Mouse (Mus musculus) ES-Bruce4 (cell line): ENCODE results near the gene Sgms2. TPM values are rescaled to one million over a fixed set of nuclear protein-coding genes. Genes with fewer than 3 reads are reported as not detected.

Experiments used
- H3K27ac ChIP-seq: 2 replicates; pipeline ENCODE4 v1.5.1; 2012; ENCODE audit warnings: low read length, inconsistent platforms; ENCODE audit not compliant: insufficient read depth
- H3K27me3 ChIP-seq: 2 replicates; pipeline ENCODE4 v1.6.1; 2012; ENCODE audit warnings: mild to moderate bottlenecking, low read length, inconsistent platforms; ENCODE audit not compliant: control insufficient read depth, poor library complexity, insufficient read depth, severe bottlenecking
- H3K36me3 ChIP-seq: 2 replicates; pipeline ENCODE4 v1.6.1; 2012; ENCODE audit warnings: inconsistent platforms, mild to moderate bottlenecking, low read length, moderate library complexity; ENCODE audit not compliant: control insufficient read depth, poor library complexity, insufficient read depth, severe bottlenecking
- H3K4me1 ChIP-seq: one replicate; pipeline ENCODE4 v1.8.1; 2011; ENCODE audit warnings: low read length; ENCODE audit not compliant: control insufficient read depth, insufficient read depth
- H3K4me3 ChIP-seq: 2 replicates; pipeline ENCODE4 v1.5.1; 2011; ENCODE audit warnings: low read depth, mild to moderate bottlenecking, low read length
- H3K9ac ChIP-seq: 2 replicates; pipeline ENCODE4 v1.6.1; 2012; ENCODE audit warnings: low read depth, mild to moderate bottlenecking, inconsistent platforms; ENCODE audit not compliant: poor library complexity, severe bottlenecking
- H3K9me3 ChIP-seq: replicated peaks from 2 replicates; pipeline ENCODE4 v1.6.1; 2012; ENCODE audit warnings: mild to moderate bottlenecking, low read length, inconsistent platforms; ENCODE audit not compliant: control insufficient read depth, poor library complexity, insufficient read depth, severe bottlenecking
- CTCF ChIP-seq: IDR thresholded peaks from one replicate; pipeline ENCODE4 v1.8.1; 2011; ENCODE audit warnings: low read depth, low read length
- EP300 ChIP-seq: IDR thresholded peaks from 2 replicates; pipeline ENCODE4 v1.6.1; 2011; ENCODE audit warnings: low read depth, low read length; ENCODE audit not compliant: insufficient read depth
- POLR2A ChIP-seq: IDR thresholded peaks from one replicate; pipeline ENCODE4 v1.8.1; 2011; ENCODE audit warnings: low read length; ENCODE audit not compliant: insufficient read depth
- polyA plus RNA-seq: library from polyadenylated mRNA; stranded (reverse); fragments of >200 nt; gene quantifications from 2 replicates; pipeline ENCODE4 v1.2.4, GENCODE M21; 2011; ENCODE audit warnings: low read depth; ENCODE audit not compliant: missing spikeins, insufficient read depth, insufficient read length

The Sgms2 gene
- polyA plus RNA-seq, 1 experiment = 2.2 TPM

GRCm38 (mm10) chr3:131372996-131373395 is 118.2 kb downstream of the Sgms2 start:
- Histone ChIP-seq H3K9ac (no peak overlapping the region), H3K27ac (no peak overlapping the region), H3K27me3 (no peaks in the 10 kb centered on the region), H3K4me3 (no peak overlapping the region), H3K4me1 (no peaks in the 10 kb centered on the region), H3K36me3 (no peaks in the 10 kb centered on the region), H3K9me3 (no peaks in the 10 kb centered on the region)
- TF ChIP-seq POLR2A (no peak), EP300 (no peak), CTCF (no peak)

GRCm38 (mm10) chr3:131368678-131369077 is 122.5 kb downstream of the Sgms2 start:
- no peaks in the 10 kb centered on the region for H3K9me3 ChIP-seq
- H3K27me3 ChIP-seq = no peaks in the 10 kb centered on the region
- no peak overlapping the region for H3K27ac ChIP-seq
- H3K9ac ChIP-seq = no peak overlapping the region
- H3K36me3 ChIP-seq = no peaks in the 10 kb centered on the region
- H3K4me1 ChIP-seq = no peaks in the 10 kb centered on the region
- TF ChIP-seq POLR2A = no peak
- no peak for TF ChIP-seq EP300
- TF ChIP-seq CTCF = no peak
- no peak overlapping the region for H3K4me3 ChIP-seq

GRCm38 (mm10) chr3:131367452-131367851 is 123.8 kb downstream of the Sgms2 start:
- H3K4me3 ChIP-seq = no peak overlapping the region
- TF ChIP-seq EP300 (no peak), CTCF (no peak), POLR2A (no peak)
- no peaks in the 10 kb centered on the region for H3K4me1 ChIP-seq
- H3K36me3 ChIP-seq = no peaks in the 10 kb centered on the region
- H3K27me3 ChIP-seq = no peaks in the 10 kb centered on the region
- no peak overlapping the region for H3K9ac ChIP-seq
- no peak overlapping the region for H3K27ac ChIP-seq
- H3K9me3 ChIP-seq = no peaks in the 10 kb centered on the region

- no peak for TF ChIP-seq EP300
- no peak for TF ChIP-seq CTCF
- no peak for TF ChIP-seq POLR2A
- no peak overlapping the region for H3K27ac ChIP-seq
- H3K4me1 ChIP-seq = no peaks in the 10 kb centered on the region
- no peaks in the 10 kb centered on the region for H3K27me3 ChIP-seq
- H3K9ac ChIP-seq = no peak overlapping the region
- no peak overlapping the region for H3K4me3 ChIP-seq
- no peaks in the 10 kb centered on the region for H3K36me3 ChIP-seq
- H3K9me3 ChIP-seq = no peaks in the 10 kb centered on the region
These were observed 126.4 kb downstream of the Sgms2 start for GRCm38 (mm10) chr3:131364632-131365446.

GRCm38 (mm10) chr3:131364194-131364593 is 127.0 kb downstream of the Sgms2 start:
- no peak overlapping the region for H3K27ac ChIP-seq
- H3K36me3 ChIP-seq = no peaks in the 10 kb centered on the region
- no peak overlapping the region for H3K4me3 ChIP-seq
- no peaks in the 10 kb centered on the region for H3K9me3 ChIP-seq
- H3K27me3 ChIP-seq = no peaks in the 10 kb centered on the region
- H3K4me1 ChIP-seq = no peaks in the 10 kb centered on the region
- no peak for TF ChIP-seq CTCF
- no peak for TF ChIP-seq EP300
- TF ChIP-seq POLR2A = no peak
- H3K9ac ChIP-seq = no peak overlapping the region

- Histone ChIP-seq H3K9ac (no peak overlapping the region), H3K27me3 (no peaks in the 10 kb centered on the region), H3K27ac (no peak overlapping the region), H3K4me3 (no peak overlapping the region), H3K9me3 (no peaks in the 10 kb centered on the region), H3K4me1 (no peaks in the 10 kb centered on the region), H3K36me3 (no peaks in the 10 kb centered on the region)
- TF ChIP-seq CTCF (no peak), EP300 (no peak), POLR2A (no peak)
These were observed 127.6 kb downstream of the Sgms2 start for GRCm38 (mm10) chr3:131363602-131364001.
